Mouse (Mus musculus) stomach, embryonic 16.5 days (tissue): ENCODE data around the gene Eif4b. TPM values are rescaled to one million over a fixed set of nuclear protein-coding genes. Genes with fewer than 3 reads are reported as not detected.
A peak's percentile ranks its signal among the peaks of the same experiment; 100 is the strongest.

Experiments used
- ATAC-seq: fragments of 200-750 bp; cut with Nextera tagmentation; 2 replicates; pipeline ENCODE4 v1.8.0; 2017; ENCODE audit warnings: moderate number of reproducible peaks, moderate TSS enrichment; ENCODE audit not compliant: insufficient read depth, low FRiP score
- H3K27ac ChIP-seq: fragments of 300-500 bp; sonication (generic); 2 replicates; pipeline ENCODE4 v1.5.1; 2014; ENCODE audit warnings: low read length
- H3K27me3 ChIP-seq: fragments of 300-500 bp; sonication (generic); 2 replicates; pipeline ENCODE4 v1.6.1; 2014; ENCODE audit warnings: low read length, control low read depth, mixed read lengths; ENCODE audit not compliant: control insufficient read depth, insufficient read depth
- H3K36me3 ChIP-seq: fragments of 300-500 bp; sonication (generic); 2 replicates; pipeline ENCODE4 v1.6.1; 2014; ENCODE audit warnings: low read length; ENCODE audit not compliant: control insufficient read depth, insufficient read depth
- H3K4me1 ChIP-seq: fragments of 300-500 bp; sonication (generic); 2 replicates; pipeline ENCODE4 v1.6.1; 2014; ENCODE audit warnings: low read length, control low read depth, mixed read lengths; ENCODE audit not compliant: control insufficient read depth, insufficient read depth
- H3K4me2 ChIP-seq: fragments of 300-500 bp; sonication (generic); 2 replicates; pipeline ENCODE4 v1.6.1; 2014; ENCODE audit warnings: low read depth, low read length, mixed read lengths
- H3K4me3 ChIP-seq: fragments of 300-500 bp; sonication (generic); replicated peaks from 2 replicates; pipeline ENCODE4 v1.5.1; 2014; ENCODE audit warnings: mild to moderate bottlenecking, low read length
- H3K9ac ChIP-seq: fragments of 300-500 bp; sonication (generic); 2 replicates; pipeline ENCODE4 v1.6.1; 2014; ENCODE audit warnings: low read length
- H3K9me3 ChIP-seq: fragments of 300-500 bp; sonication (generic); replicated peaks from 2 replicates; pipeline ENCODE4 v1.6.1; 2016; ENCODE audit warnings: low read length, control low read depth; ENCODE audit not compliant: control insufficient read depth
- WGBS: fragments of 180-500 bp; shearing (Covaris S2); extraction: QIAGEN DNeasy Blood & Tissue Kit; methylation state at CpG from one replicate; pipeline ENCODE4 v1.1.7; 2014; 5-methylcytosine and 5-hydroxymethylcytosine counted together
- polyA plus RNA-seq: library from polyadenylated mRNA; unstranded; fragments of >200 nt; fragmentation: Nextera tagmentation; extraction: Ambion mirVana; gene quantifications from 2 replicates; pipeline ENCODE4 v1.2.1, GENCODE M21; 2015

Gene Eif4b
- polyA plus RNA-seq, 1 experiment from 2014 or later: 108 TPM

DNA sequence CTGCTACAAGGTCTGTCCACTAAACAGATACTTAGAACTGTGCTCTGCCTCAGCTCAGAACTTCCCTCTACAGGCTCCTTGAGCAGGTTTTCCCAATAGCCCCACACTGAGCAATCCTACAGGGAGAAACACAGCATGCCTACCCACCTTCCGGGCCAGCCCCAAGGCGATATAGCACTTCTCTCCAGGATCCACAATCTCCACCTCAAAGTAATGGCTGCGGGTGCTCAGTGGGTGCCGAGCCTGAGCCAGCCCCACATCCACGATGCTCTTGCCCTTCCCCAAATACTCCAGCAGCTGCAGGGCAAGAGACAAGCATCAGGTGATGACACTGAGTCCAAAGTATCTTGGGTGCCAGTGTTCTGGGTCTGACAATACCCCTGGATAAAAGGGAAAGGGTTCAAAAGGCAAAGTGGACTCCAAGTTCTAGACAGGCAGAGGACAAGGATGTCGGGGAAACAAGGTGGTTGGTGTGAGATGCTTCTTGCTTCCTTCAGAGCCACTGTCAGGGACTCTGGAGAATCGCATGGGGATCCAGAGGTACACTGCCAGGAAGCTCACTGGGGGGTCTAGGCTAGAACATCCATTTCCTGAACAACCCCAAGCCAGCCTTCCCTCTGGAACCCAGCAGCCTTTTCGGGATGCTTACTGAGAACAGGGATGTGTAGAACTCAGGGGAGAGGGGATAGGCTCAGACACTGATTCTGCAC, 45.7 kb downstream of the Eif4b start:
- no peak overlapping the region for H3K4me2 ChIP-seq
- H3K27me3 ChIP-seq: no peaks in the 10 kb centered on the region
- WGBS: 70% methylated on average over 8 of the region's 8 CpGs
- H3K27ac ChIP-seq: no peak overlapping the region
- no peak overlapping the region for H3K9ac ChIP-seq
- no peaks in the 10 kb centered on the region for H3K36me3 ChIP-seq
- no peaks in the 10 kb centered on the region for H3K9me3 ChIP-seq
- H3K4me3 ChIP-seq: no peak overlapping the region
- ATAC-seq: no peak
- 0 out of 2 replicates have a peak, but pooled peaks cover 13% of the 10 kb centered on the region for H3K4me1 ChIP-seq

DNA sequence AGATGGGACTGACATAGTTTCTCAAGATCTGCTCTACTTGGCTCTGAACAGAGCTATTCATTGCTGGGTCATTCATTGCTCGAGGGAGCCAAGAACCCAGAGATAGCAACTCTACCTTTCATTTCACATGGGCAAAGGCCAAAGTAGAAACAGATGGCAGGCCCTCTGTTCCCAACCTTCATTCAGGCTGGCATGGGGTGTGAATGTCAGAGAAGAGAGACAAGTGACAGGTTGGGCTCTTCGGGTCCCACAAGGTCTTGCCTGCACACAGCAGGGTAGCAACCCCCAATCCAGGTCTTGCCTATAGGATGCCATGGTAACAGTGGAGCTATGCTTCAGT, 46.2 kb downstream of the Eif4b start:
- Histone ChIP-seq H3K27ac (no peak overlapping the region), H3K4me1 (0 out of 2 replicates have a peak, but pooled peaks cover 13% of the 10 kb centered on the region), H3K27me3 (no peaks in the 10 kb centered on the region), H3K4me2 (no peak overlapping the region), H3K9ac (no peak overlapping the region), H3K4me3 (no peak overlapping the region), H3K36me3 (no peaks in the 10 kb centered on the region), H3K9me3 (no peaks in the 10 kb centered on the region)
- ATAC-seq: no peak
- 70% methylated on average over 2 of the region's 2 CpGs for WGBS

- ATAC-seq: no peak
- Histone ChIP-seq H3K4me3 (no peak overlapping the region), H3K36me3 (no peaks in the 10 kb centered on the region), H3K27ac (no peak overlapping the region), H3K9ac (no peak overlapping the region), H3K4me2 (no peak overlapping the region), H3K4me1 (0 out of 2 replicates have a peak, but pooled peaks cover 10% of the 10 kb centered on the region), H3K9me3 (no peaks in the 10 kb centered on the region), H3K27me3 (no peaks in the 10 kb centered on the region)
- WGBS: 79% methylated on average over 5 of the region's 5 CpGs
Measured at GRCm38 (mm10) chr15:102120530-102120929, 47.0 kb downstream of the Eif4b start.

GRCm38 (mm10) chr15:102126303-102126702, 52.7 kb downstream of the Eif4b start:
- Histone ChIP-seq H3K4me1 (0 out of 2 replicates have a peak, but pooled peaks cover 2% of the 10 kb centered on the region), H3K4me2 (no peak overlapping the region), H3K36me3 (peaks cover 6% of the 10 kb centered on the region), H3K4me3 (no peak overlapping the region), H3K27me3 (no peaks in the 10 kb centered on the region), H3K9ac (no peak overlapping the region), H3K27ac (peak overlapping the region; percentile 3; the same call in 1 of the 2 replicates), H3K9me3 (no peaks in the 10 kb centered on the region)
- ATAC-seq: peak; percentile 60; the same call in 1 of the 2 replicates
- 50% methylated on average over 2 of the region's 2 CpGs for WGBS

DNA sequence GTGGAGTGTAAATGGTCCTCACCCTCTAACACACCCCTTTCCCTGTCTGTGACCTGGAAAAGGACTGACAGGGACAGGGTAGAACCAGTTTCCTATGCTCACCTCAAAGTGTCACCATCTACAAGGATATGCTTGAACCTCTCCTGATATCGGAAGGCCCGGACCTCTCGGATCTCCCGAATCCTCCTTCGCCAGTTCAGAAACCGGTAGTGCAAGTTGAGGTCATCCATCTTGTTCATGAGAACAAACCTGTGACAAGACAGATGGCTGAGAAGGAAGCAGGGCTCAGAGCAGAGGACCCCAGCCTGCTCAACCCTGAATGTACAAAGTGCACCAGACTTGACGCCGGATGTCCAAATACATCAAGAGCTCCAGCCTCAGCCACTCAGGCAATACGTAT, 59.7 kb downstream of the Eif4b start:
- Histone ChIP-seq H3K4me2 (no peak overlapping the region), H3K36me3 (peaks cover 14% of the 10 kb centered on the region), H3K9ac (no peak overlapping the region), H3K4me1 (peaks cover 14% of the 10 kb centered on the region; the same call in 1 of the 2 replicates), H3K27me3 (no peaks in the 10 kb centered on the region), H3K9me3 (no peaks in the 10 kb centered on the region), H3K27ac (peak overlapping the region; percentile 28), H3K4me3 (no peak overlapping the region)
- WGBS: 73% methylated on average over 9 of the region's 9 CpGs
- no peak for ATAC-seq

DNA sequence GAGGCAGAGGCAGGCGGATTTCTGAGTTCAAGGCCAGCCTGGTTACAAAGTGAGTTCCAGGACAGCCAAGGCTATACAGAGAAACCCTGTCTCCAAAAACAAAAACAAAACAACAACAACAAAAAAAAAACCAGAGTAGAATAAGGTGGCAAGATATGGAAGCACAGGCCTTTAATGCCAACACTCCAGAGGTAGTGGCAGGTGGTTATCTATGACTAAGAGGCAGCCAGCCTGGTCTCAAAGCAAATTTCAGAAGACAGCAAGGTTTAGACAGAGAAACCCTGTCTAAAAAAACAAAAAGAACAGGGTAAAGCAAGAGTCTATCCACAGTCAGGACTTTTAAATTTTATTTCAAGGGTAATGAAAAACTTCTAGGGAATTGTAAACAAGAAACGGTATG, 61.1 kb downstream of the Eif4b start:
- WGBS: 69% methylated on average over 2 of the region's 2 CpGs
- Histone ChIP-seq H3K36me3 (peaks cover 11% of the 10 kb centered on the region), H3K4me2 (peak overlapping the region; percentile 74; the same call in 1 of the 2 replicates), H3K4me1 (peaks cover 14% of the 10 kb centered on the region; the same call in 1 of the 2 replicates), H3K4me3 (no peak overlapping the region), H3K9ac (peak overlapping the region; percentile 76; the same call in 1 of the 2 replicates), H3K27ac (no peak overlapping the region), H3K27me3 (no peaks in the 10 kb centered on the region), H3K9me3 (no peaks in the 10 kb centered on the region)
- ATAC-seq: no peak

DNA sequence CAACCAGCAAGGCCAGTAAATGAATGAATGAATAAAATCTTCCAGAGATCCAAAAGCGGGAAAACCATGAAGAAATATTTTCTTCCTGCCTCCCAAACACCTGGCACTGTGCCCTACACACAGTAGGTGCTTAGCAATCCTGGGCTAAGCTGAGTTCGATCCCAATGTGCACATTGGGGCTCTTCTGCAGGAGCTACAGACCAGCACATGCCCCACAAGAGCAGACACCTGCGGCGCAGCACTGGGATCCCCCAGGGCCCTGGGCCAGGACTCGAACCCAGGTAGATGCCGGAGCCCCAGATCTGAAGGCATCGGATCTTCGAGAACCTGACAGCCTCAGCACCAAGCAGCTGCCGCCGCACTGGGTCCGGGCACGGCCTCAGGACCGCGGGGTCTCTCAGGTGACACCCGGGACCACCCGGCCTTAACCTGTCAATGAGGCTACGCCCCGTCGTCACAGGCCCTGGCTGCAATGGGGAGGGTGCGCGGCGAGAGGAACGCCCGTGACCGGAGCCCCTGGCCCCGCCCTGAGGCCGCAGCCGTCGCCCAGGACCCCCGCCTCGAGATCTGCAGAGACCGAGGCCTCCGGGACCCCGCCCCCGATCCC, 62.1 kb downstream of the Eif4b start:
- peaks cover 11% of the 10 kb centered on the region for H3K36me3 ChIP-seq
- H3K27me3 ChIP-seq: no peaks in the 10 kb centered on the region
- peak overlapping the region; percentile 74 for H3K4me2 ChIP-seq
- H3K4me1 ChIP-seq: peaks cover 14% of the 10 kb centered on the region; the same call in 1 of the 2 replicates
- WGBS: 2% methylated on average over 35 of the region's 35 CpGs
- no peaks in the 10 kb centered on the region for H3K9me3 ChIP-seq
- H3K9ac ChIP-seq: peak overlapping the region; percentile 76
- ATAC-seq: peak; percentile 65
- peak overlapping the region; percentile 59 for H3K4me3 ChIP-seq
- H3K27ac ChIP-seq: peak overlapping the region; percentile 43

DNA sequence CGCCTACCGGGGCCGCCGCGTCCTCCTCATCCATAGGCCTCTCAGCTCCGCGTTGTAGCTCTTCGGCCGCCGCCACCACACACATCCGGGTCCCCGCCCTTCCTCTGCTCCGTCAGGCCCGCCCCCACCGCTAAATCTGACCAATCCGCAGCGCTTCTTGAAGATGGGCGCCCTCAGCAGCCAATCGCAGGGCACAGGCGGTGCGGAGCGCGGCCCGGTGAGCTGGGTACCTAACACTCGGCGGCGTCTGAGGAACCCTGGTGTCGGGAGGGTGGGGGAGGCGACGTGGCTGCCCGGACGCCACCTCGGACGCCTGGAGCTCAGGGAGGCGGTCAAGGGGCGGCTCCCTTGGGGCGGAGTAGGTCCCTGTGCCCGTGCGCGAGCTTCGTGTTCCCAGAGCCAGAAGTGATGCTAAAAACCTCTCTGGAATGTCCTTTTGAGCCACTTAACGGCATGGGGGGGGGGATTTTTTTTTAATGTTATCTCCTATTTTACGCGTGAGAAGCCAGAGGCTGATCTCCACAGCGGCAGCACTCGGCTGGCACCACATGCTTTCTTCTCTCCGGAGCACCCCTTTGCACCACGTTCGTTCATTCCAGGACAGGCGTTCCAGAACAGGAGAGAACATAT, 62.7 kb downstream of the Eif4b start, which contains the start of gene Spryd3:
Gene Spryd3, minus strand, starts transcription at position 106 of the 630 bp plus-strand sequence.
- peak; percentile 99 for ATAC-seq
- WGBS: under 1% methylated on average over 50 of the region's 50 CpGs

DNA sequence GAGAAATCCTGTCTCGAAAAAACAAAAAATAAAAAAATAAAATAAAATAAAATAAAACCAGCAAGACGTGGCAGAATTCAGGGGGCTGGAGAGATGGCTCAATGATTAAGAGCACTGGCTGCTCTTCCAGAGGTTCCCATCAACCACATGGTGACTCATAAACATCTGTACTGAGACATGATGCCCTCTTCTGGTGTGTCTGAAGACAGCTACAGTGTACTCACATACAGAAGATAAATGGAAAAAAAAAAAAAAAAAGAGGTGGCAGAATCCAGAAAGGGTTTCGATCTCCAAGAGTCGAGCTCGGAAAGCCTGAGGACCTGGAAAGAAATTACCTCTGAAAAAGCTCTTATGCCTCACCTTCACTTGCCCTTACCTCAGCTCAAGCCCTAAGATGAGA, 67.5 kb downstream of the Eif4b start:
- no peak for ATAC-seq
- H3K36me3 ChIP-seq: no peaks in the 10 kb centered on the region
- H3K9ac ChIP-seq: no peak overlapping the region
- H3K9me3 ChIP-seq: no peaks in the 10 kb centered on the region
- H3K27ac ChIP-seq: no peak overlapping the region
- peaks cover 23% of the 10 kb centered on the region for H3K4me1 ChIP-seq
- no peak overlapping the region for H3K4me2 ChIP-seq
- H3K27me3 ChIP-seq: peaks cover 10% of the 10 kb centered on the region
- no peak overlapping the region for H3K4me3 ChIP-seq
- 89% methylated on average over 5 of the region's 5 CpGs for WGBS

More for the DNA sequence above, 62.7 kb downstream of the Eif4b start, which contains the start of gene Spryd3:
- no peaks in the 10 kb centered on the region for H3K9me3 ChIP-seq
- H3K9ac ChIP-seq: peak within 1 kb of the TSS; percentile 76
- H3K4me3 ChIP-seq: peak within 1 kb of the TSS; percentile 59
- H3K27ac ChIP-seq: peak within 1 kb of the TSS; percentile 69
- H3K36me3 ChIP-seq: peaks cover 10% of the 10 kb centered on the region
- H3K27me3 ChIP-seq: no peaks in the 10 kb centered on the region
- peak within 1 kb of the TSS; percentile 80 for H3K4me2 ChIP-seq
- peaks cover 14% of the 10 kb centered on the region; the same call in 1 of the 2 replicates for H3K4me1 ChIP-seq
